Mouse (Mus musculus) intestine, embryonic 14.5 days (tissue): ENCODE results near the gene Cpa2. TPM values are rescaled to one million over a fixed set of nuclear protein-coding genes. Genes with fewer than 3 reads are reported as not detected.

ENCODE experiments used
- ATAC-seq: fragments of 200-750 bp; cut with Nextera tagmentation; replicated peaks from 2 replicates; pipeline ENCODE4 v1.8.0; 2017; ENCODE audit warnings: low read depth, moderate number of reproducible peaks, moderate TSS enrichment, moderate library complexity; ENCODE audit not compliant: low FRiP score, low TSS enrichment
- DNase-seq: peaks from one replicate; pipeline ENCODE4 v3.0.0-alpha.2; 2018; ENCODE audit warnings: low spot score
- H3K27ac ChIP-seq: fragments of 300-500 bp; sonication (generic); 2 replicates; pipeline ENCODE4 v1.5.1; 2014; ENCODE audit warnings: low read depth, mild to moderate bottlenecking, control low read depth
- H3K27me3 ChIP-seq: fragments of 300-500 bp; sonication (generic); replicated peaks from 2 replicates; pipeline ENCODE4 v1.6.1; 2014; ENCODE audit warnings: low read length, control low read depth; ENCODE audit not compliant: control insufficient read depth, insufficient read depth
- H3K36me3 ChIP-seq: fragments of 300-500 bp; sonication (generic); 2 replicates; pipeline ENCODE4 v1.6.1; 2014; ENCODE audit warnings: low read length, control low read depth; ENCODE audit not compliant: control insufficient read depth, insufficient read depth
- H3K4me1 ChIP-seq: fragments of 300-500 bp; sonication (generic); replicated peaks from 2 replicates; pipeline ENCODE4 v1.6.1; 2014; ENCODE audit warnings: low read length, control low read depth, mixed read lengths; ENCODE audit not compliant: control insufficient read depth, insufficient read depth
- H3K4me2 ChIP-seq: fragments of 300-500 bp; sonication (generic); 2 replicates; pipeline ENCODE4 v1.6.1; 2014; ENCODE audit warnings: low read length
- H3K4me3 ChIP-seq: fragments of 300-500 bp; sonication (generic); 2 replicates; pipeline ENCODE4 v1.5.1; 2014; ENCODE audit warnings: low read depth, low read length, control low read depth, mixed read lengths
- H3K9ac ChIP-seq: fragments of 300-500 bp; sonication (generic); 2 replicates; pipeline ENCODE4 v1.6.1; 2014; ENCODE audit warnings: mild to moderate bottlenecking, low read length
- H3K9me3 ChIP-seq: fragments of 300-500 bp; sonication (generic); 2 replicates; pipeline ENCODE4 v1.6.1; 2016; ENCODE audit warnings: low read length, control low read depth; ENCODE audit not compliant: control insufficient read depth
- WGBS: fragments of 180-500 bp; shearing (Covaris S2); extraction: QIAGEN DNeasy Blood & Tissue Kit; methylation state at CpG from one replicate; pipeline ENCODE4 v1.1.7; 2014; 5-methylcytosine and 5-hydroxymethylcytosine counted together
- polyA plus RNA-seq: library from polyadenylated mRNA; unstranded; fragments of >200 nt; fragmentation: Nextera tagmentation; extraction: Ambion mirVana; gene quantifications from 2 replicates; pipeline ENCODE4 v1.2.1, GENCODE M21; 2014

Cpa2 gene
- 1.8 and 206 TPM in 2 replicates for polyA plus RNA-seq

- DNase-seq (no peak), ATAC-seq (no peak)
- Histone ChIP-seq H3K9ac (no peak within 1 kb of the TSS), H3K4me3 (no peak within 1 kb of the TSS), H3K4me2 (no peak within 1 kb of the TSS), H3K27ac (peak within 1 kb of the TSS; percentile 27; the same call in 1 of the 2 replicates), H3K9me3 (no peaks in the 10 kb centered on the region), H3K27me3 (no peaks in the 10 kb centered on the region), H3K36me3 (no peaks in the 10 kb centered on the region), H3K4me1 (peaks cover 35% of the 10 kb centered on the region)
- 48% methylated on average over 11 of the region's 11 CpGs for WGBS
Observed at GRCm38 (mm10) chr6:30541009-30541799, at the start of gene Cpa2. Cpa2 (plus strand) TSS chr6:30541582.

- ATAC-seq: no peak
- H3K4me3 ChIP-seq: no peak overlapping the region
- peaks cover 69% of the 10 kb centered on the region for H3K36me3 ChIP-seq
- H3K27me3 ChIP-seq: no peaks in the 10 kb centered on the region
- DNase-seq: no peak
- no peaks in the 10 kb centered on the region for H3K9me3 ChIP-seq
- H3K9ac ChIP-seq: no peak overlapping the region
- no peak overlapping the region for H3K4me2 ChIP-seq
- no peaks in the 10 kb centered on the region for H3K4me1 ChIP-seq
- 91% methylated on average over 3 of the region's 3 CpGs for WGBS
- no peak overlapping the region for H3K27ac ChIP-seq
Observed at GRCm38 (mm10) chr6:30499049-30499448, 42.3 kb upstream of the Cpa2 start.

- Histone ChIP-seq H3K27me3 (no peaks in the 10 kb centered on the region), H3K27ac (peak overlapping the region; percentile 98), H3K4me1 (peaks cover 7% of the 10 kb centered on the region), H3K4me3 (peak overlapping the region; percentile 57), H3K9ac (peak overlapping the region; percentile 85), H3K36me3 (peaks cover 25% of the 10 kb centered on the region), H3K9me3 (no peaks in the 10 kb centered on the region), H3K4me2 (peak overlapping the region; percentile 72)
- ATAC-seq: no peak
- 7% methylated on average over 2 of the region's 2 CpGs for WGBS
- DNase-seq: no peak
Observed at GRCm38 (mm10) chr6:30508824-30509223, 32.6 kb upstream of the Cpa2 start.

GRCm38 (mm10) chr6:30509265-30510239 lies 31.8 kb upstream of the Cpa2 start, which contains the start of the genes Tmem209 and Ssmem1:
Tmem209 (minus strand) TSS chr6:30509783.
Ssmem1 (plus strand) TSS chr6:30509849.
- peak; percentile 96 for ATAC-seq
- under 1% methylated on average over 37 of the region's 37 CpGs for WGBS

GRCm38 (mm10) chr6:30510291-30510690 lies 31.1 kb upstream of the Cpa2 start:
- Histone ChIP-seq H3K27ac (peak overlapping the region; percentile 98), H3K4me2 (peak overlapping the region; percentile 72), H3K4me3 (no peak overlapping the region), H3K36me3 (peaks cover 14% of the 10 kb centered on the region), H3K9me3 (no peaks in the 10 kb centered on the region), H3K9ac (peak overlapping the region; percentile 36), H3K4me1 (peaks cover 17% of the 10 kb centered on the region), H3K27me3 (no peaks in the 10 kb centered on the region)
- DNase-seq: no peak
- ATAC-seq: no peak
- WGBS: 74% methylated on average over 5 of the region's 5 CpGs

More at GRCm38 (mm10) chr6:30509265-30510239, 31.8 kb upstream of the Cpa2 start, which contains the start of the genes Tmem209 and Ssmem1:
- Histone ChIP-seq H3K36me3 (peaks cover 20% of the 10 kb centered on the region), H3K27ac (peak within 1 kb of the TSS; percentile 98), H3K4me1 (peaks cover 14% of the 10 kb centered on the region), H3K4me3 (peak within 1 kb of the TSS; percentile 57), H3K27me3 (no peaks in the 10 kb centered on the region), H3K9ac (peak within 1 kb of the TSS; percentile 85), H3K4me2 (peak within 1 kb of the TSS; percentile 72), H3K9me3 (no peaks in the 10 kb centered on the region)
- peak; percentile 98 for DNase-seq

GRCm38 (mm10) chr6:30514242-30514641 lies 27.1 kb upstream of the Cpa2 start:
- no peak overlapping the region for H3K4me3 ChIP-seq
- H3K9me3 ChIP-seq: no peaks in the 10 kb centered on the region
- no peaks in the 10 kb centered on the region for H3K27me3 ChIP-seq
- no peak for DNase-seq
- H3K27ac ChIP-seq: peak overlapping the region; percentile 51
- H3K4me1 ChIP-seq: peaks cover 17% of the 10 kb centered on the region
- no peaks in the 10 kb centered on the region for H3K36me3 ChIP-seq
- no peak overlapping the region for H3K4me2 ChIP-seq
- 0 out of 2 replicates have a peak overlapping the region, but pooled peaks have one; percentile 27 for H3K9ac ChIP-seq
- no peak for ATAC-seq
- 14% methylated on average over 9 of the region's 9 CpGs for WGBS

GRCm38 (mm10) chr6:30520400-30520799 lies 21.0 kb upstream of the Cpa2 start:
- WGBS: 73% methylated on average over 11 of the region's 11 CpGs

More at GRCm38 (mm10) chr6:30520400-30520799, 21.0 kb upstream of the Cpa2 start:
- Histone ChIP-seq H3K36me3 (no peaks in the 10 kb centered on the region), H3K9ac (no peak overlapping the region), H3K4me1 (peaks cover 6% of the 10 kb centered on the region), H3K4me3 (no peak overlapping the region), H3K27me3 (no peaks in the 10 kb centered on the region), H3K4me2 (no peak overlapping the region), H3K9me3 (no peaks in the 10 kb centered on the region), H3K27ac (no peak overlapping the region)
- no peak for DNase-seq
- no peak for ATAC-seq
